Mouse (Mus musculus): ENCODE results near the gene C1qtnf5.

C1qtnf5 gene

DNA sequence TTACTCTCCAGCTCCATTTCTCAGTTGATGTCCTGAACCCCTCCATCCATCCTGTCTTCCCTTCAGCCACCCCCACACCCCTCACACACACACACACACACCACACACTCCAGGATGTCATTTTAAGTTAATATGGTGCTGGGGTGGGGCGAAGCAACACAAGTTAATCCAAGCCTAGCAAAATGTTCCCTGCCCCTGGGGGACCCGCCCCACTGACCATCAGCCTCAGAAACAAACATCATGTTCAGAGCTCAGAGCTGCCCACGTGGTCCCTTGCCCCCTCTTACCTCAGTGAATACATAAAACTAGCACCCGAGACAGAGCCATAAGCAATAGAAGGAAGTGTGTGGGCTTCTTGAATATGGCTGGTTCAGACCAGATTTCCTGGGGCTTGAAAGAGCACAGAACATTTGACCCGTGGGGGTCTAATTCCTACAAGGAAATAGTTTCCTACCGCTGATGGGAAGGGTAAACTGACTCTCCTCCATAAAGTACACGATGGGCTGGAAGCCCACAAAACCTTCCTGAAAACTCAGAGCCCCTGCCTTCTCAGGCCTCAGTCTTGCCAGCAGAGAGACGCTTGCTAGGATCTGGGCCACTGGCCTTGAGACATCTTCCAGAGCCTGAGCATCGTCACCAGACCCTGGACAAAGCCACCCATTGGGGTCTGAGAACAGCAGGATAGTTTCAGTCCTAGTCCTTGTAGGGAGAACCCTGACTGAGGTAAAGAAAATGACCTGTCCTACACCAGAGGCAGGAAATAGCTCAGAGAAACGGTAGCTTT is 26.9 kb upstream of the C1qtnf5 start:
- DNase-seq: peak; percentile 76

GRCm38 (mm10) chr9:44080953-44081352 is 26.1 kb upstream of the C1qtnf5 start:
- peak; percentile 65 for DNase-seq

DNA sequence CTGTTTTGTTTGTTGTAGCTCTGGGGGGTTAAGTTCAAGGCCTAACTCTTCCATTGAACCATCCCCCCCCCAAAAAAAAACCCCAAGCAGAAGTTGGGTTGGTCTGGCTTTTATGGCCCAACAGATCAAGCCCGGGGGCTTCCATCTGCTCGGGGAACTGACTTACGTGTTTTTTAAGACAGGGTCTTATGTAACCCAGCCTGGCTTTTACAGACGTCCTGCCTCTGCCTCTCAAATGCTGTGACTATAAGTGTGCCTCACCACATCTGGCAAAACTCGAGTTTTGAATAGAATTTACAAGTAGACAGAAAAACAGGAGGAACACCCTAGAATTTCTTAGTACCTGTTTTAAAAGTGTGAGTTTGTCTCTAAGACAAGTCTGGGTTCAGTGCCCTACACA is 25.5 kb upstream of the C1qtnf5 start:
- DNase-seq: no peak

- no peak for DNase-seq
Measured at GRCm38 (mm10) chr9:44082266-44082665, 24.8 kb upstream of the C1qtnf5 start.

- peak; percentile 72 for DNase-seq
Measured at GRCm38 (mm10) chr9:44083392-44084121, 23.5 kb upstream of the C1qtnf5 start.

DNA sequence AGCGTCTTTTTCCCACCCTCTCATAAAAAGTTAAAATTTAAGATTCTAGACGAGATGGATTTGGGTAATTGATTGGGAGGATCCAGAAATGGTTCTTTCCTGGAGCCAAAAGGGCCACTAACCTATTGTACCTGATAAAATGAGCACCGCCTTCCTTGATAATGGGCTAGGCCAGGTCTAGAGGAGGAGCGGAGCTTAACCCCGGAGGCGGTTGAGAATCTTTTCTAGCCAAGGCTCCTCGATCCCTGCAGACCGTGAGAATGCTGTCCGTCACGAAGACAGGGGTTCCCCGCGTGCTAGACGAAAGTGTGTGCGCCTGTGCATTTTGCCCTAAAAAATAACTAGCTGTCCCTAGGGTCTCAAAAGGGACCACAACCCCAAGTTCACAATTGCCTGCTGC is 22.8 kb upstream of the C1qtnf5 start:
- no peak for DNase-seq

DNA sequence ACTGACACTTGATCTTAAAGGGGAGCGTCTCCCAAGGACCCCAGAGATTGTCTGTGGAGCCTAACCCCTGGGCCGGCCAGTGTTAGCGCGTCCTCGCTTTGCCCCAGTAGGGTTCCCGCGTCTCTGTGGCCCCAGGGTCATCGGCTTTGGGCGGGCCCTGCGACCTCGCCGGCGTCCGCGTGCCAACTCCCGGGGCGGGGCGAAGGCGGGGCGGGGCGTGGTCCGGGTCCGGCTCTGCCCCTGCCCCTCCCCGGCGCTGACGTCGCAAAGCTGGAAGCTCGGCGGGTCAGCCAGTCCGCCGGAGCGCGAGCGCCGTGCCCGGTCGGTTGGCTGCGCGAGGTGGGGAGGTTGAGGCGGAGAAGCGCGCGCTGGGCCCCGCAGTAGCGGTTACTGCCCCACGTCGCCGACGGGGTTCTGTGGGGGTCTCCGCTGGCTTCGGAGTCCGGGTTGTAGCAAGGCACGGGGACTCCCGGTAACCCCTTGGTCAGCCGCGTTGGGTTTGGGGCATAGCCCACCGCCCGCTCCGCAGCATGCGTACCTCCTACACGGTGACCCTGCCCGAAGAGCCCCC is 22.3 kb upstream of the C1qtnf5 start:
- DNase-seq: peak; percentile 99

GRCm38 (mm10) chr9:44085276-44085675 is 21.8 kb upstream of the C1qtnf5 start:
- DNase-seq: peak; percentile 28

DNA sequence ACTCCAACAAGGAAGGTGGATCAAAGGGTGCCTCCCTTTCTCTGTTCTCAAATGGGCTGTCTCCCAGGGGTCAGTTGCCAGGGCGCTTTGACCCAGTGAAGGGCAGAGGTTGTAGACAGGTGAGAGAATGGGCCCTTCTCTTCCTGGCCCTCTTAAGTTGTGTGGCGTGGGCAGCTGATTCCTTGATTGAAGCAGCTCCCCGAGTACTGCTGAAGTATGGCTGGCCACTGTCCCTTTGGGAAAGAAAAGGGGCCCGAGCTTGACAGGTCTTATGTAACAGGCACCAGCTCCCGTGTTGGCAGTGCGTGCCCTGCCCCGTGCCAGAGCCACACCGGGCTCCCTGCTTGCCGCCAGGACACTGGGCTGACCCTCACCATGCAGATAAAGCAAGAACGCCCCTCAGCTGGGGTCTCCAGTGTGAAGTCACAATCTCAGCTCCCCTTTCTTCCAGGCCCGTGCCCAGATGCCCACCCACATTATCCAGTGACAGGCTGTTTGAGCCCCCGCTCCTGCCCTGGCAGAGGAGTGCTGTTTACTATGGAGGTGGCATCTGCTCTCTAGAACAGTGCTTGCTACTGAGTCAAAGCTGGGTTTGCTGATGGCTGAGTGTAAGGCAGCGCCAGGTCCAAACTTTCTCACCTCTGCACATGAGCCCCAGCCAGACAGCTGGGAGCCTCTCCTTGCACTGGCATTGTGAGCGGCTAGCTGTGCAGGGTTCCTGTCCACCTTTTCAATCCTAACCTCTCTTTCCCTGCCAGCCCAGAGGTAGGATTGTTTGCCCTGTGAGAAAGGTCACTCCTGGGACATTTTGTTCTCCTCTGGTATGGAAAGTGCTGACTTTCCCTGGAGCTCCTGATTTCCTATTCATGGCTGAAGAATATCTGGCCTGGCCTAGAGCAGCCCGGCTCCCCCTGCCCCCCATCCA is 21.0 kb upstream of the C1qtnf5 start:
- DNase-seq: peak; percentile 57

DNA sequence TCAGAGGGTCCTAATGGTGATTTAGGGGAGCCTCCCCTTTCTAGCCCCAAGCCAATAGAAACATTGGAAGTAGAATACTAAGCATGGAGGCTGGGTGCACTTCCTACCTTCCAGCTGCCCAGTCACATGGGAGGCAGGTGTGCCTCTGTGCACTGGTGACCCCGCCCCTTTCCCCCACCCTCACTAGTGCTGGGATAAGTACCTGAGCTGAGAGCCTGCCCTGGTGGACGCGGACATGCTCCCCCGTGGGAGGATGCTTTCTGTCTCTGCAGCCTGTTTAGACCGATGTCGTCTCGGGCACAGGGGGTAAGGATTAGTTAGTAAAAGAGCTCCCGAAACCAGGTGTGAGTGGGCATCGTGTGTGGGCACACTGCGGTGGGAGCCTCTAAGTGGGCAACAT is 20.1 kb upstream of the C1qtnf5 start:
- peak; percentile 56 for DNase-seq

DNA sequence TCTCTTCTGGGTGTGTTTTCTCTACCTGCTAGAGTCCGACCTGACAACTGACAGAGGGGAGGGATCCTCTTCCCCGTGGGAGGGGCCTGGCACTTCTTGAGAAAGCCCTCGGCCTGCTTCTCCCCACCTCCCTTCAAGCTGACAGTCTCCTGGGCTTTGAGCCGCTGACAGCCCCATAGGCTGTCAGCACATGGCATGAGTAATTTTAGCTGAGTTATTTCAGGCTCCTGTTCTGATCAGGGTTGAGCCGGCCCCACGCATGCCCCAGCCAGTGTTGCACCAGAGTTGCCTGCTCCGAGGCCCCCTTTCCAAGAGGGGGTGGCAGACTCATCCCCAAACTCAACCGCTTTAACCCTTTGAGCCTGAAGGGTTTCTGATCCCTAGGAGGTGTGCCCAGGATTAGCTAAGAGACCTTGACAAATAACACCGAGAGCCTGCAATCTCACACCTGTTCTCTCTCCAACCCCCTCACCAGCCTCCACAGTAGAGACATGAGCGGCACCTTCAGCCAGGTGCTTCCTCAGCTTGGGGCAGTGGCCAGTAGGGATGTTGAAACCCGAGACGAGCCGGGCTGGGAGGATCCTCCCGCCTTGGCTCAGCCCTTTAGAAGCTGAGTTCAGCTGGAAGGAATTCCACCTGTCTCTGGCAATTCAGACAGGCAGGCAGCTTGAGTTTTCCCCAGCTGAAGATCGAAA is 19.1 kb upstream of the C1qtnf5 start:
- peak; percentile 59 for DNase-seq

GRCm38 (mm10) chr9:44088877-44089608 is 18.0 kb upstream of the C1qtnf5 start:
- no peak for DNase-seq

GRCm38 (mm10) chr9:44093612-44094503 is 13.2 kb upstream of the C1qtnf5 start:
- peak; percentile 88 for DNase-seq

DNA sequence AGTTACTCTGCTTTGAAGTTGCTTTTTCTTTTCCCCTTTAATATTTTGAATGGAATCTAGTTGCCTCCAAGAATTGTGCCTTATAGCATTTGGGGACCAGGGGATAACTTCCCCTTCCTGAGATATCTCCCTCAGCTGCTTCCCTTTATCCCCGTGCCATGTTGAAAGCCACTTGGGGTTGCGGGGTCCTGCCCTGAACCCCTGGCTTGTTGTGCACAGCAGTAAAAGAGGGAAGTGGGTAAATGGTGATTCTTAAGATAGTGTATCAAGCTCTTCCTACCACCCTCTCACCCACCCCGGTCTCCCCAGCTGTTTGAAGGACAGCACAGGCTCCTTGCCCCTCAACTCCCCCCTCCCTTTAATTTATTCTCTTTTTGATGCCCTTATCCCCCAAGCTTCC is 12.3 kb upstream of the C1qtnf5 start:
- no peak for DNase-seq

DNA sequence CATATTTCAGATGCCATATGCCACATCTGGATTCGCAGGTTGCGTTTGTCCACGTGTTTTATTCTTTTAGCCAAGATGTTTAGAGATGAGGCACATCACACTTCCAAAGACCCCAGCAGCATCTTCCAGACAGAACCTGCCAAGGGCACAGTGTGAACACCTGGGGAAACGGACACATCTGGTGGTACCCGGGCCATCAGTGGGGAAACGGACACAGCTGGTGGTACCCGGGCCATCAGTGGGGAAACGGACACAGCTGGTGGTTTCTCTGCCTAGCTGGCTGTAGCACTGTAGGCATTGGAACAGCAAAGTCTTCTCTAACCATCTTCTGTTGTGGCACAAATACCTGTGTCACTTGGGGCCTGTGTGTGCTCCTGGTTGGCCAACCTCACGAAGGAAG is 11.3 kb upstream of the C1qtnf5 start:
- no peak for DNase-seq

DNA sequence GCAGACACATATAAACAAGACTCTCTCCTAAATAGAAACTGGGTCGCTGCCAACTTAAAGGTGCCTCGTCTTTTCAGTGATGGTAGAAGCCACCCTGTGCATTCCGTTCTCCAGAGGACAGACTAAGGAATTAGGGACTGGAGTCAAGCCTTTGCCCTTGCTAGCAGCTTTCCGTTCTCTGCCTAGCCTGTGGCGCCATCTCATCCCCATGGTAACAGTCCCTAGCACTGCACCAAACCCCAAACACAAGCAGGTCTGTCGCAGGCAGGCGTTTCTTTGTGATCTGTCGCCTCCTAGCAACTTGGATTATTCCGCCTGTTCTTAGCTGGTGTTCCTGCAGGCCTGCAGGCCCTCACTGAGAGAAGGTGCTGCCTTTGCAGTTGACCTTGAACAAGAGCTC is 10.5 kb upstream of the C1qtnf5 start:
- DNase-seq: no peak

DNA sequence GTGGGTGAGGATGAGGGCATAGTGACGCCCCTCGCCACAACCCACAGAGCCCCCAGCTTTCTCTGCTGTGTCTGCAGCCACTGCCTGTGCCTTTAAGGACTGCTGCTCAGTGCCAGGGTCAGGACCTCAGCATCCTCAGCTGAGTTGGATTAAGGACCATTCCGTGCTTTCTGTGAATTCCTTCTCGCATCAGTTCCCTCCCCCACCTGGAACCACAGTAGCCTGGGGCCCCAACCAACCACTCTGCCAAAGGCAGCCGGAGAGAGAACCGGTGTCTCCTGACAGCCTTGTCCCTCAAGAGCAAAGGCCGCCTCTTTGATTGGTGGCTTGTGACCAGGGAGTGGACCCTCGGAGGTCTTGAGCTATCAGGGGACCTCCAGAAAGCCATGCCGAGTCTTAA is 5.6 kb upstream of the C1qtnf5 start, which contains the start of gene Mfrp:
TSS of gene Mfrp (plus strand) at position 240 of the 400 bp plus-strand sequence.
- no peak for DNase-seq

DNA sequence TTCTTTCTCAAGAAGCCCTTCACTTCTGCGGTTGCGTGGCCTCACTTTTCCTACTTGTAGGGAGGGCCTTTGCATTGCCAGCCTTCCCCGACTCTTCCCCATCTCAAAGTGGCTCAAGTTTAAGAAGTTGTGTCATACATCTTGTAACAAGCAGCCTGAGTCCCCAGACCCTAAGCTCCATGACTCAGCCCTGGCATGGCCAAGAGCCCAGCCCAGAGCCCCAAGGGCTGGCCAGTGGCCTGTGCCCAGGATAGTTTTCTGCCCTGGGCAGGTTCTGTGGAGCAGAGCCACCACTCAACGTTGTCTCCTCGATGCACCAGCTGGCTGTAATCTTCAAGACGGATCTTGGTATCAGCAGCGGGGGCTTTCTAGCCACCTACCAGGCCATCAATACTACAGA is 2.2 kb upstream of the C1qtnf5 start:
- DNase-seq: no peak

- DNase-seq: no peak
Measured at GRCm38 (mm10) chr9:44105781-44106180, 1.3 kb upstream of the C1qtnf5 start.

DNA sequence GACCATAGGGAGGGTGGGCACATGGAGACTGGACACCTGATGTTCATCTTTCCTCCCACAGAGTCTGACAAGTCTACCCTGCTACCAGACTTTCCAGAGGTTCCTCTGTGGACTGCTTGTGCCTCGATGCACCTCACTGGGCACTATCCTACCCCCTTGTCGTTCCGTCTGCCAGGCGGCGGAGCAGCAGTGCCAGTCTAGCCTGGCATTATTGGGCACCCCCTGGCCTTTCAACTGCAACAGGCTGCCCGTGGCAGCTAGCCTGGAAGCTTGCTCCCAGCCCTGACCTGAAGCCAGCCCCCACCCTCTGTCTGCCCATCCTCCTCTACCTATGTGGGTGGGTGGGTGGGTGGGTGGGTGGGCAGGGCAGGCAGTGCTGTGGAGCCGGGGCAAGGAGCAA is 863 bp upstream of the C1qtnf5 start:
- no peak for DNase-seq

All from kidney, postnatal 10 days (tissue).